Mouse (Mus musculus) CD4-positive, CD25-positive, alpha-beta regulatory T cell, adult 2 months (primary cell): ENCODE results near the gene Phldb3.

Experiments
- DNase-seq: peaks from one replicate; pipeline ENCODE4 v3.0.0-alpha.2; 2012; ENCODE audit warnings: low read depth, low spot score

The Phldb3 gene

DNA sequence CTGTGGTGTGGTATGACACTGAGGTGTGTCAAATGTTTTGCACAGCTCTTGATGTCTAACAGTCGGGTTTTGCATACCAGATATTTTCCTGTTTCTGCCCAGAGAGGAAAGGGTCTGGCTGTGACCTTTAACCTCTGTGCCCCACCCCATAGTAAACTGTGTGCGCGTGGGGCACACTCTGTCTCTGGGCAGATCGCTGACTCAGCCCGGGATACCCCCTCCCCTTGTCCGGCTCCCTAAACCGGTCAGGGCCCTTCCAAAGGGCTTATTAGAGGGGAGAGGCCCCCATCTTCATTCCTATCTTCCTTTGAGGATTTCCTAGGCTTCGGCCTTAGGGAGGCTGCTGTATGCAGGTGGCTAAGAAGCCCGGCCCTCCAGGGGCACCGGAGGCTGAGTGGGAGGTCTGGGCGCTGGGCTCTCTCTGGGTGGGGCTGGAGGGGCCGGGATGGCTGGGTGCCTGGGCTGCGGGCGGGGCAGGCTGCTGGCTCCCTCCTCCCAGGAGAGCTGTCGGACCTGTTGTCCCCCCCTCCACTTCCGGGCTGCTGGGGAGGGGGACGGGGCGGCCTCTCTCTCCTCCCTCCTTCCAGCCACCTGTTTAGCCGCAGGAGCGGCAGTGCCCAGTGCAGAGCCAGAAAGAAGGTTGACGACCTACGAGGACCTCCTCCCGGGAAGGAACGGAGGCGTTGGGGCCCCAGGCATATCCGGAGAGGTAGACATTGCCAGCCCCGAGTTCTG, at the start of gene Phldb3:
TSS of gene Phldb3 (plus strand) at position 620 of the 735 bp plus-strand sequence.
- DNase-seq: peak; percentile 66

DNA sequence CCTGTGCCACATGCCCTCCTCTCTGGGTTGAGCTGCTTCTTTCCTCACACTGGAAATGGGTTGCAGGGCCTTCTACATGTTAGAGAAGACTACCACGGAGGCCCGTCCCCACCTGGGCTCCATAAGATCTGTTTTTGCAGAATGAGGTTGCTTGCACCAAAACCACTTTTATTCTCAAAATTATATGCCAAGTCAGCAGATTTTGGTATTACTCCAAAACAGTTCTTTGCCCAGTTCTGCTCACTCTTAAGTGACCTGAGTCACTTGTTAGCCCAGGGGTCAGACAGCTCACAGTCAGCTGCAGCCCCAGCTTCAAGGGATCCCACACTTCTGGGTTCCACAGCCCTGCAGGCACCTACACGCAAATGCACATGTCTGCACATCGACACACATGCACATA, 49.1 kb upstream of the Phldb3 start:
- DNase-seq: no peak

DNA sequence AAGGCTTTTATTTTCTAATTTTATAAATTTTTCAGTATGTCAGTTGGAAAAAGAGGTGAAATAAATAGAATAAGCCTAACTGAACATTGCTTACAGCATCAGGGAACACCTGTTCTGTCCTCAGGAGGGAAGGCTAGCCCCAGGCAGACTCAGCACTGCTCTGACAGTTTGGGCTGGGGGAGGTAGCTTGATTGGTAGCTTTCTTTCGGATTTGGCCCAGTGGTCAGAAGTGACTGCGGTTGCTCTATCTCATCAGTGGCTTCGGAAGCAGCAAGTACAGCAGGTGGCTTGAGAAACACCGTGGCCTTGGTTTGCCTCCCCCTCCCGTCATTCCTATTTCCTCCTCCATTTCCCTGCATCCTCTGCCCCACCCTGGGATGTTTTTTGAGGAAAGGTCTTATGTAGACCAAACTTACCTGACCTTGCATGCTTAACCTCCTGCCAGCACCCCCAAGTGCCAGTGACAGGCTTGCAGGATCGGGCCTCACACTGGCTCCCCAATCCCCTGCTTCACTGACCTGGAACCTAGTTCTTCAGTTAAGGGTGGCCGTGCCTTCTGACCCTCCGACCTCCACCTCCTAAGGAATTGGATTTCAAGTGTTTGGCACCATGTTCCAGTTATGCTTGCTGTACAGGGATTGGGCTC, 47.2 kb upstream of the Phldb3 start:
- no peak for DNase-seq

DNA sequence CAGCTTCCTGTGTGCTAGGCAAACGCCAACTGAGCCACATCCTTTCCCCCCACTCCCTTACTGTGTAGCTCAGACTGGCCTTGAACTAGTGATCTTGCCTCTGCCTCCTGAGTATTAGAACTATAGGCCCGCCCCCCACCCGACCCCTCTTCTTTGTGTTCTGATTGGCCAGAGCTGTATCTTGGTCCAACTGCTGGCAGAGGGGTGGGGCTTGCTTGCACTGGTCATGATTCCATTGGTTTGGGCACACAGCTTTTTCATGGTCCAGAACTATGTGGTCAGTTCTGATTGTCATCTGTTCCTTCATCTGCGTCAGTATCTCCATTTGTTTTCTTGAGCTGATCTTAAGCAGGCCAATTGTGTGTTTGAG, 46.7 kb upstream of the Phldb3 start:
- no peak for DNase-seq

DNA sequence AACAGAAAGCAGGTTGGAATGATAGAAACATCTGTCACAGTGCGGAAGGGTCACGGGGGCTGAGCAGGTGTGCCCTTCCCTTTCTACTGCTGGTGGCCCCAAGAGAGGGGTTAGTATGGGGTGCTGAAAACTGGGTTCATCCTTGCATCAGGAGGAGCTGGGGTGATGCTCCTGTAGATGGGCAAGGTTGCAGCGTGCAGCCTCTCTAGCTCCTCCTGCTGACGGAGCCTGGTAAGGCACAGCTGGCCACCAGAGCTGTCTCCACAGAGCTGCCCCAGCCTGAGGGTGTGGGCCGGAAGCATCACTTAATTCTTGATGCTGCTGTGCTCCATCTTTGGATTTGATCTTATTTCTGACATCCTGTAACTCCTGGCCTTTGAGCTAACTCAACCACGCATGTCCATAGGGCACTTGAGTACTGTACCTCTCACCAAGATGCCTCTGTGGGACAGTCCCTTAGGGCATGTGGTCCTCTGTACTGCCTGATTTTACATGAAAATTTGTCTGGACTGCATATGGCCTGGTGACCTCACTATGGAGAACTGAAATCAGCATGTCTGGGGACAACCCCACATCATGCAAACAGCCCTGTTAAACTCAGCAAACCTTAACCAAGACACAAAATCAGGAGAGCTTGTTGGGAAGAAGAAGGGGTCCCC, 45.8 kb upstream of the Phldb3 start:
- DNase-seq: peak; percentile 87

DNA sequence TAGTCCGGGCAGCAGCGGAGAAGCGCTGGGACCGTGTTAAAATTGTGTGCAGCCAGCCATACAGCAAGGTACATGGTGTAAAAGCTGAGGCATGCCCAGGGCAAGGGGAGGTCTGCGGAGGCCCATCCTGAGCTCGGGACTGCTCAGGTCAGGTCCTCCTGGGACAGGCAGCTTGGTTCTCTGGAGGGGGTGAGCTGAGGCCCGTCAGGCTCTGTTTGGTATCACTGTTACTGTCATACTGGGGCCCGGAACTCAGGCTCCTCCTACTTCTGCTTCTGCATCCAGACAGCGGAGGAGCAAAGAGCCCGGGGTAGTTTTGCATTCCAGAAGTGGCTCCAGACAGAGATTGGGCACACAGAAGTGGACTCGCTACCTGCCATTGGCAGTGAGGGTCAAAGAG, 44.9 kb upstream of the Phldb3 start:
- no peak for DNase-seq

DNA sequence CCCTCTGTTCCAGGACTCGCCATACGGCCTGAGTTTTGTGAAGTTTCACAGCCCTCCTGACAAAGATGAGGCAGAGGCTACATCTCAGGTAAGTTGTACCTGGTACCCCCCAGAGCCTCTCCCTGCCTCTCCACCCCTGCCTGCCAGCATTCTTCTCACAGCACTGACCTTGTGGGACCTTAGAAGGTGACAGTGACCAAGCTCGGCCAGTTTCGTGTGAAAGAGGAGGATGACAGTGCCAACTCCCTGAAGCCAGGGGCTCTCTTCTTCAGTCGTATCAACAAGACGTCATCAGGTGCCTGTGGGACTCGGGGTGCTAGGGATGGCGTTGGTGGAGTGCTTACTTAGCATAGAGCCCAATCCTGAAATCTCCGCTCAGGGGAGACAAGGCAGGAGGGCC, 44.4 kb upstream of the Phldb3 start:
- DNase-seq: no peak

DNA sequence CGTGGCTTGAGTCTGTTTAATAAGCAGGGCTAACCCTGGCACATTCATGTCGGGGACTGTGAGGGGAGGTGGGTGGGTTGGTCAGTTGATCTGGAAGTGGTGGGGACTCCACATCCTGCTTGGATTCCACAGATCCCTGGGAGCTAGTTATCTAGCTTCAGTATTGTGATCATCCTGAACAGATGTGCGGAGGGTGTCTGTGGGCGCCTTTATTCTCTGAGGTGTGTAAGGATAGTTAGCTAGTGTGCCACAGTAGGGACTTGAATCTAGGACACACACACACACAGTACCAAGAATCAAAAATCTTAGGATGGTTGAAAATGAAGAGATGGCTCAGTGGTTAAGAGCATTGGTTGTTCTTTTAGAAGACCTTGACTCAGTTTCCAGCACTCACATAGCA, 42.1 kb upstream of the Phldb3 start:
- DNase-seq: no peak

DNA sequence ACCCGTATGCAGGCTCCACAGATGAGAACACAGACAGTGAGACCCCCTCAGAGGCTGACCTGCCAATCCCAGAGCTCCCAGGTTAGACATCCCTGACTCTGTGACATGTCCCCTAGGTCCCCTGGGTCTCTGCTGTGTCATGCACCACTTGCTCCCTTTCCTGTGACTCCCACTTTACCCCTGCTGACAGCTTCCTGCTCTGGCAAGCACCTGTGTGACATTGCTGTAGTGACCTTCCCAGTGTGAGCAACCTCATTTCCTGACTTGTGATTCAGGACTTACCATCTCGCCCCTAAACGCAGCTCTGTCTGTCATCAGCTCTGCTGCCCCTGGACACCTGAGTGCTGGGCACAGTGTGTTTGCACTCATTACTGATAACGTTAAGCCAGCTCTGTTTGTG, 39.5 kb upstream of the Phldb3 start:
- no peak for DNase-seq

DNA sequence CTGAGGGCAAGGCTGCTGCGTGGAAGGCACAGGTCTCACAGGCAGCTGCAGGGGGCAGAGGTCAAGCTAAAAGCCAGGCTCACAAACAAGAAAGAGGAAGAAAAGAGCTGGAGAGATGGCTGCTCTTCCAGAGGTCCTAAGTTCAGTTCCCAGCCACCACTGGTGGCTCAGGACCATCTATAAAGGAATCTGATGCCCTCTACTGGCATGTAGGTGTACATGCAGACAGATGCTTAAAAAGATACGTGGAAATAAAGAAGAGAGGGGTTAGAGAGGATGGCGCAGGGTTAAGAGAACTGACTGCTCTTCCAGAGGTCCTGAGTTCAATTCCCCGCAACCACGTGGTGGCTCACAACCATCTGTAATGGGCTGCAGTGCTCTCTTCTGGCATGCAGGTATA, 38.1 kb upstream of the Phldb3 start:
- peak; percentile 28 for DNase-seq

DNA sequence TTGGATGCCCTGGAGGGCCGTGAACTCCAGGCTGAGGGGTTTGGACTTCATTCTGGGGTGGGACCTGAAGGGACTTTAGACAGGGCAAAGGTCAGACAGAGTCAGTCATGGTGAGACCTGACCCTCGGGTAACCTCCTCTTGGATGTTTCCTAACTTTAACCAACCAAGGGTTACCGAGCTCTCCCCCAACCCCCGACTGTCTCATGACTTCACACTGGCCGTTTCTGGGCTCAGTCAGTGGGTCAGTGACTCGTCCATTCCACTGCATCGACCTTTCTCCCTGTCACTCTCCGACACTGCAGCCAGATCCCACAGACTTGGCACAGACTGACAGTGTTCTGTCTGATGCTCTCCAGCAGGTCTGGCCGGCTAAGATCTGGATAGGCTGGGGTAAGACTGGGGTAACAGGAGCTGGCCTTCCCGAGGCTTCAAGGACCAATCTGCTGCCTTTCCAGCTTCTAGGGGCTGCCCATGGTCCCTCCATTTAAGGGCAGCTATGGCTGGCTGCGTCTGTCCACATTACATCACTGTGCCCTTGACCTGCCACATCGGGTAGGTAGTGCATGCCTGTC, 36.3 kb upstream of the Phldb3 start:
- no peak for DNase-seq

DNA sequence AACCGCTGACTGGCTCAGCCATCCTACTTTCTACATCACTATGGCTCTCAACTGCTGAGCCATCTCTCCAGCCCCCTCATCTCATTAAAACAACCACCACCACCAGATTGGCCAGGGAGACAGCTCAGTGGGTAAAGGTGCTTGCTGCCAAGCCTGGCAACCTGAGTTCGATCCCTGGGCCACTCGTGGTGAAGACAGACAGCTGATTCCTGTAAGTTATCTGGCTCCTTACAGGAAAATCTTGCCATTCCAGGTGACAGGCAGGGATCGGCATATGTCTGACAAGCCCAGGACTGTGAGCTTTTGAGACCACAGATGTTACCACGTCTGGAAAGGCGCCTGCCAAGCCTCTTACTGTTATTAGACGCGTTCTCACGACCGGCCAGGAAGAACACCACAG, 32.8 kb upstream of the Phldb3 start:
- DNase-seq: no peak

DNA sequence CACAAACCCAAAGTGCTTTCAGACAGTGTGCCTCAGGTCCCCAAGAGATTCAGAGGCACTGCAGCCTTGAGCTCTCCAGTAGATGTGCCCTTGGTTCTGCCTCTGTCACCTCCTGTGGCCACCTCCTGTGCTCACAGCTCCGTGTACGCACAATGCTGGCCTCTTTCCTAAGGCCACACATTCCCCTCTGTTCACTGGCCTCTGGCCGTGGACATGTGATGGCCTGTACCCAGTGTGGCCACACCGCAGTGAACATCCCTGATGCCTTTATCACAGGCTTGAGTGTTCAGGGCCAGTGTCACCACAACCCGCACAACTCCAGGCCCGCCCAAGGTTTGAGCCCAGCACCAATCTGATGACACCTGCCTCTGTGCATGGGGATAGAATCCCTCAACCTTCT, 25.7 kb upstream of the Phldb3 start:
- DNase-seq: no peak

DNA sequence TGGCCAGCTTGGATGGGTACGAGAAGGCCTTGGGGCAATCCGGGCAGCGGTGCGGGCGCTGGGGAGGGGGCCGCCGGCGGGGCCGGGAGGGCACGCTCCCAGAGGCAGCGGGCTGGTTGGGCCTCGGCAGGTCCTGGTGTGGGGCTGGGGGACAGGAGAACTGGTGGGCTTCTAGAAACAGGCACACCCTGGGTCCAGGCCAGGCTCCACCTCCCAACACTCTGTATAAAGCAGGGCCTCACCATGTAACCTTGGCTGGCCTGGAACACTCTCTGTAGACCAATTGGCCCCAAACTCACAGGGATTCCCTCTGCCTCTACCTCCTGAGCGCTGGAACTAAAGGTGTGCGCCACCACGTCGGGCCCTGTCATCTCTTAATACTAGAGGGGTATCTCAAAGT, 24.6 kb upstream of the Phldb3 start:
- DNase-seq: no peak

DNA sequence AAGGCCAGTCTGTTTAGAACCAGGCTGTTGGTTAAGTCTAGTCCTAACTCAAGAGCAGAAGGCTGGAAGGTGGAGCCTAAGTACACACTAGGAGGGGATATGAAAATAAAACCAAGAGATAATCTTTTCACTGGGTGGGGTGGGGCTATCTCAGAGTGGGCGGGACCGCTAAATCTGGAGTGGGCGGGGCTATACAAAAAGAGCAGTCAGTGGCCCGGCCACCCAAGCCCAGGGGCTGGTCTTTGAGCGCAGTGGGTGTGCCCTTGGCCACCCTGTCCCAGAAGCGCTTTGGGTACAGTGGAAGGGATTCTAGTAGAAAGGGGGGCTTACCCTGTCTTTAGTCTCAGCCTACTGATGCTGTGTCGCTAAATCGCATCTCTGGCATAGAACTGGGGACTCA, 23.7 kb upstream of the Phldb3 start:
- no peak for DNase-seq

DNA sequence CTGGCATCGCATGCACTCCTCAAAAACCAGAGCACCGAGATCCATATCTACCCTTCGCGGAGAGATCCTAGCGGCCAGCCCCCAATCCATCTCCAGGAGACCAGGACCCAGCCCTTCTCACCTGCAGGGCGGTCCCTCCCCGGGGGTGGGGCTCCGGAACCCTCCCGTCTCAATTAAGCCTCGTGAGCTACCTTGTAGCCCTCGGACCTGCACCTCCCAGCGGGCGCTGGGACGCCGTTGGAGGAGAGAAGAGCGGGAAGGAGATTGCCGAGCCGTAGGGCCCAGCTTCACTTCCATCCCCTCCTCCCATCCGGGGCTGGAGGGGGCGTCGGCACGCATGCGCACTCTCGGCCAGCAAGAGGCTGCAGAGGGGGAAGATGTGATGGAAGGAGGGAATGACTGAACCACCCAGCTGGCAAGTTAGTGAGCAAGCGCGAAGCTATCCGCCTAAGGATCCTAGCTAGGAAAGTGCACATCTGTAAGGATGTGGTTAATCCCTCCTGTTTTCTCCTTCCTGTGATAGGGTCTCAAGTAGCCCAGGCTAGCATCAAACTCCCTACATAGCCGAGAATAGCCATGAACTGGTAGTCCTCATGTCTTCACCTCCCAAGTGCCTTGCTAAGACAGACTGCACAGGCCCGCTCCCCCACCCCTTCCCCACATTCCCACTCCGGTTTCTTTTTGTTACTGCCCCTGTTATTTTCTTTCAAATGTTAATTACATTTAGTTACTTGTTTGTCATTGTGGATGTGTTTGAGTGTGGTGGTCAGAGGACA, 23.0 kb upstream of the Phldb3 start, which contains the start of the genes Ethe1 and Zfp575:
TSS of gene Ethe1 (plus strand) at position 214 of the 776 bp plus-strand sequence.
TSS of gene Zfp575 (minus strand) at position 312 of the 776 bp plus-strand sequence.
- peak; percentile 48 for DNase-seq

DNA sequence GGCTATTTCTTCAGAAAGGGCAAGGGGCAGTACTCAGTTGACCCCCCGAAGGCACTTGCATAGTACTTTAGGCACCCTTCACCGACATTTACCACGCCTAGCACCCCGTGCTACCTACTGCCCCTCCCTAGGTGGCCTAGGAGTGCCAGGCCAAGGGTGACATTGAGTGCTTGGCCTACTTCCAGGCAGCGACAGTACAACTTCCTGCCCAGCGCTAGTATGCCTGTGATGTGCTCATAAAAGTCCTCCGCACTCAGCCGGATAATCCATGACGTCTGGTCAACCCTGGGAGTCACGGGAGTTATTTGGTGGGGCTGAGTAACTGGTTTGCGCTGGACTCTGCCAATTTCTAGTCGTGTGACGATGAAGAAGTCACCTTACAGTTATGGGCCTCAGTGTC, 22.2 kb upstream of the Phldb3 start:
- DNase-seq: no peak

DNA sequence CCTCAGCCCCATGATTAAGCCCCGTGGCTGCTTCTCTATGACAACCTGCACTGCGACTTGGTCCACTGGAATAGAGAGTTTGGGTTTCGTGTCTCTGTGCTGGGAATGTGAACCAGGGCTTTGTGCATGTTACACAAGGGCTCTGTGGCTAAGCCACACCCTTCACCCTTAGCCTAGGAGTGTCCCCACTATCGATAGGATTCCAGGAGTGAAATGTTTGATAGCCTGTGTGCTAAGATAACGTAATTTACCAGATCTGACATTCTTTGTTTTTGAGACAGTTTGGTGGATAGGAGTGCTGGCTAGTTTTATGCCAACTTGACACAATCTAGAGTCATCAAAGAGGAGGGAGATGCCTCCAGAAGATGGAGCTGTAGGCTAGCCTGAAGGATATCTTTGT, 18.8 kb upstream of the Phldb3 start:
- DNase-seq: no peak

DNA sequence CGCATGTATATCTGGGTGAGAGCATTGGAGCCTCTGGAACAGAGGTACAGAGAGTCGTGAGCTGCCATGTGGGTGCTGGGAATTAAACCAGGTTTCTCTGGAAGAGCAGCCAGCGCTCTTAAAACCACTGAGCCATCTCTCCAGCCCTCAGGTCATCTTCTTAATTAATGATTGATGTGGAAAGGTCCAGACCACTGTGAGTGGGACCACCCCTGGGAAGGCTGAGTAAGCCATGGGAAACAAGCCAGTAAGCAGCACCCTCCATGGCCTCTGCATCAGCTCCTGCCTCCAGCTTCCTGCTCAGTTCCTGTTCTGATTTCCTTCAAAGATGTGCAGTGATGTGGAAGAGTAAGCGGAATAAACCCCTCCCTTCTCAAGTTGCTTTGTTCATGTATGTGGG, 18.4 kb upstream of the Phldb3 start:
- DNase-seq: no peak

DNA sequence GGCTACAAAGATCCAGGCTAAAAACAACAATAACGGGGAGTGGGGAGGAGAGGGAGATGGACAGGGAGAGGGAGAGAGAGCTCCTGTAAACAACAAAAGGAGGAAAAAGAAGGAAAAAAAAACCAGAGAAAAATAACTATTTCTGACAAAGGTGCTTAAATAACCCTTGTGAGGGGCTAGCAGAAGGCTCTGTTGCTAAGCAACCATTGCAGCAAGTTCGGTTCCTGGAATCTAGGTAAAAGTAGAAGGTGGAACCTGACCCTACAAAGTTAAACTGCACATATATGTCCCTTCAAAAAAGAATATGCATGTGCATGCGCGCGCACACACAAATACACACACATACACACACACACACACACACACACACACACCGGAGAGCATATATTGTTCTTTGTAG, 17.8 kb upstream of the Phldb3 start:
- no peak for DNase-seq

DNA sequence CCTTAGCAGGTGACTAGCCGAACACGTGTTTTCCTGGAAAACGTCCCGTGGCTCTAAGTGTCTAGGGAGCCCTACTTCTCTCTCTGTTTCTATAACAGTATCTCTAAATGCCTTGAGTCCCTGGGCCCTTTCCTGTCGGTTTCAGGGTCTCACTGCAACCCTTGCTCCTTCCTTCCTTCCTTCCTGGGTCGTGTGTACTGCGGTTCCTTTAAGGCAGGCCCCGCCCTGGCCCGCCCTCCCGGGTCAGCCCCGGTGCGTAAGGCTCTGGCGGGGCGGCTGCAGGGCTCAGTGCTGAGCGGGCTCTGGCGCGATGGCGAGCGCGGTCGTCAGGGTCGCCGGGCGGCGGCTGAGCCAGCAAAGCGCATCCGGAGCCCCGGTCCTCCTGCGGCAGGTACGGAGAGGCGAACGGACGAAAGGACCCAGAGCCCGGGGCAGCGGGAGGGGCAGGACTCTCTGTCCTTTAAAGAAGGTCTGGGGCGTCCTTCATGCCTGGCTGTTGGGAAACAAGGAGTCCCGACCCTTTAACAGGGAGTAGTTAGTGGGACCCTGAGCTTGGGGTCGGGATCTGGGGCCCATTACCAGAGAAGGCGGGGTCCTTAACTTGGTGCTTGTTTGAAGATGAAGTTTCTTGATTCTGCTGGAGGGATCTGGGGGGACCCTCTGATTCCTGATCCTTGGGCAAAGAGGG, 16.8 kb upstream of the Phldb3 start:
- DNase-seq: peak; percentile 83
